Mouse (Mus musculus): ENCODE measurements around the gene Atp6v1d.

Atp6v1d gene

GRCm38 (mm10) chr12:78861496-78862253 lies at the start of gene Atp6v1d, which contains the start of gene Eif2s1:
Gene Atp6v1d (minus strand): TSS chr12:78861638.
Gene Eif2s1 (plus strand): TSS chr12:78861819.
- DNase-seq (ENCODE audit: low spot score) = peak; percentile 99

- DNase-seq (ENCODE audit: low spot score) = no peak
Measured at GRCm38 (mm10) chr12:78910684-78911461, 49.4 kb upstream of the Atp6v1d start.

- DNase-seq (ENCODE audit: low spot score) = no peak
Measured at GRCm38 (mm10) chr12:78908081-78908605, 46.7 kb upstream of the Atp6v1d start.

GRCm38 (mm10) chr12:78906707-78907162 lies 45.3 kb upstream of the Atp6v1d start, which contains the start of gene Plek2:
Gene Plek2 (minus strand): TSS chr12:78906964.
- peak; percentile 42 for DNase-seq (ENCODE audit: low spot score)

GRCm38 (mm10) chr12:78904499-78904898 lies 43.1 kb upstream of the Atp6v1d start:
- no peak for DNase-seq (ENCODE audit: low spot score)

GRCm38 (mm10) chr12:78903313-78903712 lies 41.9 kb upstream of the Atp6v1d start:
- no peak for DNase-seq (ENCODE audit: low spot score)

- no peak for DNase-seq (ENCODE audit: low spot score)
Measured at GRCm38 (mm10) chr12:78901467-78901866, 40.0 kb upstream of the Atp6v1d start.

- no peak for DNase-seq (ENCODE audit: low spot score)
Measured at GRCm38 (mm10) chr12:78897861-78898260, 36.4 kb upstream of the Atp6v1d start.

- DNase-seq (ENCODE audit: low spot score) = no peak
Measured at GRCm38 (mm10) chr12:78891149-78891548, 29.7 kb upstream of the Atp6v1d start.

- no peak for DNase-seq (ENCODE audit: low spot score)
Measured at GRCm38 (mm10) chr12:78890062-78890461, 28.6 kb upstream of the Atp6v1d start.

GRCm38 (mm10) chr12:78874581-78874980 lies 13.1 kb upstream of the Atp6v1d start:
- no peak for DNase-seq (ENCODE audit: low spot score)

- DNase-seq (ENCODE audit: low spot score) = no peak
Measured at GRCm38 (mm10) chr12:78868115-78868514, 6.7 kb upstream of the Atp6v1d start.

- peak; percentile 32 for DNase-seq (ENCODE audit: low spot score)
Measured at GRCm38 (mm10) chr12:78865434-78865833, 4.0 kb upstream of the Atp6v1d start.

- no peak for DNase-seq (ENCODE audit: low spot score)
Measured at GRCm38 (mm10) chr12:78862254-78862730, 854 bp upstream of the Atp6v1d start.

- no peak for DNase-seq (ENCODE audit: low spot score)
Measured at GRCm38 (mm10) chr12:78860921-78861495, 430 bp downstream of the Atp6v1d start.

- no peak for DNase-seq (ENCODE audit: low spot score)
Measured at GRCm38 (mm10) chr12:78848246-78848645, 13.2 kb downstream of the Atp6v1d start.

- no peak for DNase-seq (ENCODE audit: low spot score)
Measured at GRCm38 (mm10) chr12:78842429-78842828, 19.0 kb downstream of the Atp6v1d start.

- DNase-seq (ENCODE audit: low spot score) = no peak
Measured at GRCm38 (mm10) chr12:78839906-78840305, 21.5 kb downstream of the Atp6v1d start.

- DNase-seq (ENCODE audit: low spot score) = no peak
Measured at GRCm38 (mm10) chr12:78834496-78834895, 26.9 kb downstream of the Atp6v1d start.

GRCm38 (mm10) chr12:78814437-78814836 lies 47.0 kb downstream of the Atp6v1d start:
- DNase-seq (ENCODE audit: low spot score) = no peak

- no peak for DNase-seq (ENCODE audit: low spot score)
Measured at GRCm38 (mm10) chr12:78801836-78802235, 59.6 kb downstream of the Atp6v1d start.

- DNase-seq (ENCODE audit: low spot score) = no peak
Measured at GRCm38 (mm10) chr12:78800036-78800435, 61.4 kb downstream of the Atp6v1d start.
